Mouse (Mus musculus) hindbrain, embryonic 14.5 days (tissue): ENCODE measurements around the gene Atp13a1. TPM values are rescaled to one million over a fixed set of nuclear protein-coding genes. Genes with fewer than 3 reads are reported as not detected.
A peak's percentile ranks its signal among the peaks of the same experiment; 100 is the strongest.

Experiments used
- ATAC-seq: fragments of 200-750 bp; cut with Nextera tagmentation; 2 replicates; pipeline ENCODE4 v1.8.0; 2017; ENCODE audit warnings: moderate number of reproducible peaks, mild to moderate bottlenecking, moderate TSS enrichment, moderate library complexity; ENCODE audit not compliant: low FRiP score
- DNase-seq: peaks from one replicate; pipeline ENCODE4 v3.0.0-alpha.2; 2015; ENCODE audit warnings: low spot score
- H3K27ac ChIP-seq: fragments of 300-500 bp; sonication (generic); 2 replicates; pipeline ENCODE4 v1.5.1; 2014; ENCODE audit warnings: mild to moderate bottlenecking, moderate library complexity
- H3K27me3 ChIP-seq: fragments of 300-500 bp; sonication (generic); 2 replicates; pipeline ENCODE4 v1.6.1; 2014; ENCODE audit warnings: mild to moderate bottlenecking, low read length, mixed read lengths; ENCODE audit not compliant: control insufficient read depth, insufficient read depth
- H3K36me3 ChIP-seq: fragments of 300-500 bp; sonication (generic); replicated peaks from 2 replicates; pipeline ENCODE4 v1.6.1; 2014; ENCODE audit not compliant: control insufficient read depth, insufficient read depth
- H3K4me1 ChIP-seq: fragments of 300-500 bp; sonication (generic); replicated peaks from 2 replicates; pipeline ENCODE4 v1.6.1; 2014; ENCODE audit warnings: antibody characterized with exemption, low read length, mixed read lengths; ENCODE audit not compliant: control insufficient read depth, insufficient read depth
- H3K4me2 ChIP-seq: fragments of 300-500 bp; sonication (generic); replicated peaks from 2 replicates; pipeline ENCODE4 v1.6.1; 2014; ENCODE audit warnings: mild to moderate bottlenecking, moderate library complexity
- H3K4me3 ChIP-seq: fragments of 300-500 bp; sonication (generic); replicated peaks from 2 replicates; pipeline ENCODE4 v1.5.1; 2014; ENCODE audit warnings: mild to moderate bottlenecking, low read length
- H3K9ac ChIP-seq: fragments of 300-500 bp; sonication (generic); 2 replicates; pipeline ENCODE4 v1.6.1; 2014
- H3K9me3 ChIP-seq: fragments of 300-500 bp; sonication (generic); 2 replicates; pipeline ENCODE4 v1.6.1; 2016; ENCODE audit warnings: low read length; ENCODE audit not compliant: control insufficient read depth
- WGBS: fragments of 180-500 bp; shearing (Covaris S2); extraction: QIAGEN DNeasy Blood & Tissue Kit; methylation state at CpG from one replicate; pipeline ENCODE4 v1.1.7; 2014; 5-methylcytosine and 5-hydroxymethylcytosine counted together
- polyA plus RNA-seq: library from polyadenylated mRNA; unstranded; fragments of >200 nt; fragmentation: Nextera tagmentation; extraction: Ambion mirVana; gene quantifications from 2 replicates; pipeline ENCODE4 v1.2.1, GENCODE M21; 2014

Atp13a1 gene
- polyA plus RNA-seq, 1 experiment from 2014 or later, result 48.3 TPM

GRCm38 (mm10) chr8:69805491-69805890 is 14.5 kb downstream of the Atp13a1 start:
- ATAC-seq (no peak), DNase-seq (no peak)
- Histone ChIP-seq H3K4me2 (no peak overlapping the region), H3K36me3 (peaks cover 75% of the 10 kb centered on the region), H3K4me1 (peaks cover 10% of the 10 kb centered on the region; the same call in 1 of the 2 replicates), H3K27ac (no peak overlapping the region), H3K4me3 (no peak overlapping the region), H3K9ac (no peak overlapping the region), H3K27me3 (no peaks in the 10 kb centered on the region), H3K9me3 (no peaks in the 10 kb centered on the region)
- 94% methylated on average over 9 of the region's 9 CpGs for WGBS

GRCm38 (mm10) chr8:69807236-69807635 is 16.3 kb downstream of the Atp13a1 start:
- H3K9me3 ChIP-seq, result no peaks in the 10 kb centered on the region
- H3K4me1 ChIP-seq, result peaks cover 10% of the 10 kb centered on the region; the same call in 1 of the 2 replicates
- no peaks in the 10 kb centered on the region for H3K27me3 ChIP-seq
- H3K4me2 ChIP-seq, result no peak overlapping the region
- ATAC-seq (no peak), DNase-seq (no peak)
- no peak overlapping the region for H3K9ac ChIP-seq
- no peak overlapping the region for H3K27ac ChIP-seq
- WGBS, result 83% methylated on average over 5 of the region's 5 CpGs
- H3K36me3 ChIP-seq, result peaks cover 69% of the 10 kb centered on the region
- no peak overlapping the region for H3K4me3 ChIP-seq

GRCm38 (mm10) chr8:69808094-69808863 is 17.3 kb downstream of the Atp13a1 start, which contains the start of gene Gmip:
Gene Gmip, plus strand, starts transcription at chr8:69808679.
- Histone ChIP-seq H3K4me1 (peaks cover 10% of the 10 kb centered on the region; the same call in 1 of the 2 replicates), H3K27me3 (no peaks in the 10 kb centered on the region), H3K9ac (peak within 1 kb of the TSS; percentile 91), H3K4me2 (peak within 1 kb of the TSS; percentile 89), H3K36me3 (peaks cover 60% of the 10 kb centered on the region), H3K4me3 (peak within 1 kb of the TSS; percentile 67), H3K27ac (peak within 1 kb of the TSS; percentile 73), H3K9me3 (no peaks in the 10 kb centered on the region)
- 8% methylated on average over 25 of the region's 28 CpGs for WGBS
- DNase-seq, result peak; percentile 68
- ATAC-seq, result peak; percentile 68

- H3K4me3 ChIP-seq, result peak overlapping the region; percentile 67
- peaks cover 10% of the 10 kb centered on the region; the same call in 1 of the 2 replicates for H3K4me1 ChIP-seq
- H3K4me2 ChIP-seq, result peak overlapping the region; percentile 89
- ATAC-seq (peak; percentile 63), DNase-seq (peak; percentile 39)
- 2% methylated on average over 23 of the region's 23 CpGs for WGBS
- no peaks in the 10 kb centered on the region for H3K9me3 ChIP-seq
- no peaks in the 10 kb centered on the region for H3K27me3 ChIP-seq
- peaks cover 60% of the 10 kb centered on the region for H3K36me3 ChIP-seq
- H3K27ac ChIP-seq, result peak overlapping the region; percentile 73
- peak overlapping the region; percentile 91 for H3K9ac ChIP-seq
Measured at GRCm38 (mm10) chr8:69808864-69809403, 18.0 kb downstream of the Atp13a1 start.

- DNase-seq (no peak), ATAC-seq (no peak)
- Histone ChIP-seq H3K9me3 (no peaks in the 10 kb centered on the region), H3K4me2 (peak overlapping the region; percentile 89), H3K36me3 (peaks cover 61% of the 10 kb centered on the region), H3K4me1 (peaks cover 10% of the 10 kb centered on the region; the same call in 1 of the 2 replicates), H3K27me3 (no peaks in the 10 kb centered on the region), H3K27ac (no peak overlapping the region), H3K4me3 (peak overlapping the region; percentile 67), H3K9ac (0 out of 2 replicates have a peak overlapping the region, but pooled peaks have one; percentile 91)
- WGBS, result 66% methylated on average over 3 of the region's 3 CpGs
Measured at GRCm38 (mm10) chr8:69809820-69810219, 18.9 kb downstream of the Atp13a1 start.

- no peak overlapping the region for H3K27ac ChIP-seq
- H3K36me3 ChIP-seq, result peaks cover 77% of the 10 kb centered on the region
Measured at GRCm38 (mm10) chr8:69814881-69815280, 23.9 kb downstream of the Atp13a1 start.

GRCm38 (mm10) chr8:69815396-69815795 is 24.4 kb downstream of the Atp13a1 start:
- Histone ChIP-seq H3K27me3 (no peaks in the 10 kb centered on the region), H3K9me3 (no peaks in the 10 kb centered on the region), H3K4me1 (no peaks in the 10 kb centered on the region), H3K27ac (no peak overlapping the region), H3K4me2 (no peak overlapping the region), H3K4me3 (no peak overlapping the region), H3K36me3 (peaks cover 77% of the 10 kb centered on the region), H3K9ac (no peak overlapping the region)
- DNase-seq (no peak), ATAC-seq (no peak)
- 98% methylated on average over 4 of the region's 4 CpGs for WGBS

More at GRCm38 (mm10) chr8:69814881-69815280, 23.9 kb downstream of the Atp13a1 start:
- Histone ChIP-seq H3K9ac (no peak overlapping the region), H3K4me2 (no peak overlapping the region), H3K4me1 (peaks cover 2% of the 10 kb centered on the region; the same call in 1 of the 2 replicates), H3K4me3 (no peak overlapping the region), H3K27me3 (no peaks in the 10 kb centered on the region), H3K9me3 (no peaks in the 10 kb centered on the region)
- WGBS, result 92% methylated on average over 2 of the region's 2 CpGs
- ATAC-seq, result no peak
- no peak for DNase-seq

- Histone ChIP-seq H3K4me2 (no peak overlapping the region), H3K27me3 (no peaks in the 10 kb centered on the region), H3K4me3 (no peak overlapping the region), H3K27ac (no peak overlapping the region), H3K4me1 (peaks cover 27% of the 10 kb centered on the region), H3K9me3 (no peaks in the 10 kb centered on the region), H3K36me3 (peaks cover 50% of the 10 kb centered on the region), H3K9ac (no peak overlapping the region)
- ATAC-seq (no peak), DNase-seq (no peak)
- WGBS, result 78% methylated on average over 9 of the region's 9 CpGs
Measured at GRCm38 (mm10) chr8:69820466-69820865, 29.5 kb downstream of the Atp13a1 start.

- peaks cover 30% of the 10 kb centered on the region for H3K4me1 ChIP-seq
- H3K36me3 ChIP-seq, result peaks cover 45% of the 10 kb centered on the region
- DNase-seq, result peak; percentile 60
- peak; percentile 39 for ATAC-seq
- 1% methylated on average over 11 of the region's 22 CpGs for WGBS
- H3K4me3 ChIP-seq, result peak overlapping the region; percentile 58
- H3K27me3 ChIP-seq, result no peaks in the 10 kb centered on the region
- H3K27ac ChIP-seq, result peak overlapping the region; percentile 74
- peak overlapping the region; percentile 70 for H3K4me2 ChIP-seq
- H3K9ac ChIP-seq, result peak overlapping the region; percentile 78
- H3K9me3 ChIP-seq, result no peaks in the 10 kb centered on the region
Measured at GRCm38 (mm10) chr8:69821971-69822385, 31.0 kb downstream of the Atp13a1 start.
